Mouse (Mus musculus) ZHBTc4 (cell line): ENCODE data around the gene Rpl29.

ENCODE experiments used
- DNase-seq: peaks from one replicate; pipeline ENCODE4 v3.0.0-alpha.2; 2011; ENCODE audit warnings: low read depth, low spot score

The Rpl29 gene

GRCm38 (mm10) chr9:106454888-106455681 is 25.8 kb downstream of the Rpl29 start:
- peak; percentile 65 for DNase-seq

- DNase-seq = no peak
These were observed 27.3 kb downstream of the Rpl29 start for GRCm38 (mm10) chr9:106456325-106457162.

DNA sequence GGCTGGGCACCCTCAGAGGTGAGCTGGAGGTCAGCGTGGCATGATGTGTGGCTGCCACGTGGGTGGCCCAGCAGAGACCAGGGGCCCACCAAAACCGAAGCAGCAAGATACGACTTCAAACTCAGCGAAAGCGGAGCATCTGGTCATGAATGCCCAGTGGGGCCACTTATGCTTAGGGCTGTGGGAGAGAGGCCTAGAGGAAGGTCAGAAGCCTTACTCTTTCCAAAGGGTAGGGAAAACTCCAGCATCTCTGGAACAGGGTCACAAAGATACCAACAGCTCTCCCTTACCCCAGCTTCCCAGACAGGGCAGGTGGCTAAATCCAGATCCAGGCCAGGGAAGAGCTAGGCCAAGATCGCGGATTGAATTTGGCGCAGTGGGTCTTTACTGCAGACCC is 27.9 kb downstream of the Rpl29 start:
- no peak for DNase-seq

DNA sequence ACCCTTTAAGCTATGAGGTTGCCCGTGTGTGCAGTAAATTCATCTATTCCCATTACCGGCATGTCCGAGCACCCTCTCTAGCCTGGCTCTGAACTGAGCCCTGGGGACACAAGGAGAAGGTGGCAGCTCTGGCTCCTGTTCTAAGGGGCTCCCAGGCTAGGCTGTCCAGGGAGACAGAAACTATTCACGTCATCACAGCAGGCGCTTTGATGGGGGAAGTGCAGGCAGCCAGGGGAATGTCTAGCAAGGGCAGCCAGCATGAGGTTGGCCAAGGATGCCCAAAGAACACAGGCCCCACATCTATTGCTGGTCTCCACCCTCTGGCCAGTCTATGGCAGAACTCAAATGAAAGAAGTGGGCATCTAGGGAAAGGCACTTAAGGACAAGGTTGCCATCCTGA is 28.7 kb downstream of the Rpl29 start:
- DNase-seq = no peak

- no peak for DNase-seq
These were observed 30.7 kb downstream of the Rpl29 start for GRCm38 (mm10) chr9:106459946-106460345.

GRCm38 (mm10) chr9:106460401-106461025 is 31.3 kb downstream of the Rpl29 start:
- DNase-seq = no peak

- no peak for DNase-seq
These were observed 31.8 kb downstream of the Rpl29 start for GRCm38 (mm10) chr9:106461026-106461415.

DNA sequence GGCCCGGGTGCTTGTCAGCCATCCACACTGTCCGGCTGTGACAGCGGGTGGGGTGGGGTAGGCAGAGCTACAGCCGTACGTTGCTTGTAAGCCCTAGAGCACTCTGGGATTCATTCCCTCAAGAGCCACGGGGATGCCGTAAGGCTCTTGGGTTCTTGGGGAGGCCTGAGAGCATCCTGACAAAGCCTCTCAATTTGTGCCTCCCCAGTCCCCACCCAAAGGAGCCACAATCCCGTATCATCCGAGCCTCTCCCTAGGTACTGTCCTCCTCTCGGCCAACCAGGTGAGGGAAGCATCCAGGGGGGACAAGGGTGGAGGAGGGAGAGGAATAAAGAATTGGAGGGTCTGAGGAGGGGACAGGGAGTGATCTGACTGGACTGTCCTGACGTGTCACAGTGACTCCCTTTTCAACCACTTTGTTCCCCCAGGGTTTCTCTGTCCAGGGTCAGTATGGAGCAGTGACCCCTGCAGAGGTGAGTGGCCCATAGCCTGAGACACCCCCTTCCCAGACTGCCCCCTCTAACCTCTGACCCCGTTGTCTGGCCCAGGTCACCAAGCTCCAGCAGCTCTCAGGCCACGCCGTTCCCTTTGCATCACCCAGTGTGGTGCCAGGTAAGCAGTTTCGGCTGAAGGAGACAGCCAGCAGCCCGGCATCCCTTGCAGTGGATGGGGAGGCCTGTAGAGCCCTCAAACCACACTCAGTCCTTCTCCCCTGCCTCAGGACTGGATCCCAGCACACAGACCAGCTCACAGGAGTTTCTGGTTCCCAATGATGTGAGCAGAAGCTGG is 32.6 kb downstream of the Rpl29 start:
- no peak for DNase-seq

GRCm38 (mm10) chr9:106462430-106462800 is 33.2 kb downstream of the Rpl29 start:
- DNase-seq = no peak

- DNase-seq = no peak
These were observed 34.1 kb downstream of the Rpl29 start for GRCm38 (mm10) chr9:106463122-106464063.

DNA sequence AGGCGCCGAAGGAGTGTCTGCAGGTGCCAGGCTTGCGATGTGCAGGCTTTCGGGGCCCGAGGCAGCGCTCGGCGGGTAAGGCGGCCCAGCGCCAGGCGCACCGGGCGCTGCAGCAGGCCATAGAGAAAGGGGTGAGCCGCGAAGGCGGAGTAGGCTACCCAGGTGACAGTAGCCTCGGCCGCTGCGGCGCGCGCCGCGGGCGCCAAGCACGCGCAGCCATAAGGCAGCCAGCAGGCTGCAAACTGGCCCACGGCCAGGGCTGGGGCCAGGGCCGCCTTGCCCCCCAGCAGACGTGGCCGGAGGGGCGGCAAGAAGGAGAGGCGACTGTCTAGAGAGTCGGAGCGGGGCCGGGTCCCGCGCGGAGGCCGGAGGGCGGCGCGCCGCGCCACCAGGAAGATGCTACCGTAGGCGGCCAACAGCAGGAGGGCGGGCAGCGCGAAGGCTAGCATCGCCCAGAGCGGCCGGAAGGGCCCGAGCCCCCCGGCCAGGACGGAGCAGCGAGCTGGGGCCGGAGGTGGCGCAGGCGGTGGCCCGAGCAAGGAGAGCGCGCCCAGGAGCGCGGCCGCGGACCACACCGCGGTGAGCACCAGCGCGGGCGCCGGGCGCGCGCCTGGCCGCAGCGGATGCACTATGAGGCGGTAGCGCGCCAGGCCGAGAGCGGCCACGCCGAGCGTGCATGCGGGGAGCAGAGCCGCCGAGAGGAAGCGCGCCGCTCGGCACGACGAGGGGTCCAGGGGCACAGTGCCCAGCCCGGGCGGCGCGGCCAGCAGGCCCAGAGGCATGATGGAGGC is 35.7 kb downstream of the Rpl29 start:
- DNase-seq = peak; percentile 77

GRCm38 (mm10) chr9:106465571-106466200 is 36.4 kb downstream of the Rpl29 start, which contains the start of gene Gpr62:
Gene Gpr62, minus strand, starts transcription at chr9:106465938.
- DNase-seq = no peak

DNA sequence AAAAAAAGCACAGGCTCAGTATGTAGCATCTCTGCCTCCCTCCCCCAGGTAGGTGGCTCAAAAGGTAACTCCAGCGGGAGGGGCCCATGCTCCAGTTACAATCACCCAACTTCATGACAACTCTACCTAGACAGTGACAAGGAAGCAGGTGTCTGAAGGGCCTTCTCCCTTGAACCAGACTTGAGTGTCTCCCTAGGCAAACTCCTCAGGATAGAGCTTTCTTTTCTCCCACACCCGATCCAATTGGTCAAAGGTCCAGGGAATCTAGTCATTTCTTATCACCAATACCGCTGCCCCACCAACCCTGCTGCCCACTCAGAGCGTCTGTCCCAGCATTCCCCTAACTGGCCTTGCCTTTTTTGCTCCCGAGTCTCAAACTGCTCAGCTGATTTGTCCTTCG is 37.5 kb downstream of the Rpl29 start:
- DNase-seq = no peak

DNA sequence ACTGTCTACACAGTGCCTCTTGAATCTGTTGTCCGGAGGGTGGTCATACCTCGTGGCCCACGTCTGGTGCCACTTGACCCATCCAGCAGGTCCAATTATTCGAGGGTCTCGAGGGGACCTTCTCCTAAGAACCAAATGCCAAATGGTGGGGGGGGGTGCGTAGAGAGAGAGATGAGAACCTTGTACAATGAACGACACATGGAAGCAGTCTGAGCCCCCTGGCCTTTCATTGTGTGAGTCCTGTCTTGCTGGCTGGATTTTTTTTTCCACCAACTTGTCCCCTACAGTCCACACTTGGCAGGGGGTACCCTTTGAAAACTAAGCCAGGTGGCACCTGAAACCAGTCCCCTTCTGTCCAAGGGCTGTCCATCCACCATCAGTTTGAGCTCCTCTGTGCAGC is 38.5 kb downstream of the Rpl29 start:
- DNase-seq = no peak

- DNase-seq = no peak
These were observed 40.1 kb downstream of the Rpl29 start for GRCm38 (mm10) chr9:106469317-106469716.

GRCm38 (mm10) chr9:106469776-106470175 is 40.5 kb downstream of the Rpl29 start:
- DNase-seq = no peak

DNA sequence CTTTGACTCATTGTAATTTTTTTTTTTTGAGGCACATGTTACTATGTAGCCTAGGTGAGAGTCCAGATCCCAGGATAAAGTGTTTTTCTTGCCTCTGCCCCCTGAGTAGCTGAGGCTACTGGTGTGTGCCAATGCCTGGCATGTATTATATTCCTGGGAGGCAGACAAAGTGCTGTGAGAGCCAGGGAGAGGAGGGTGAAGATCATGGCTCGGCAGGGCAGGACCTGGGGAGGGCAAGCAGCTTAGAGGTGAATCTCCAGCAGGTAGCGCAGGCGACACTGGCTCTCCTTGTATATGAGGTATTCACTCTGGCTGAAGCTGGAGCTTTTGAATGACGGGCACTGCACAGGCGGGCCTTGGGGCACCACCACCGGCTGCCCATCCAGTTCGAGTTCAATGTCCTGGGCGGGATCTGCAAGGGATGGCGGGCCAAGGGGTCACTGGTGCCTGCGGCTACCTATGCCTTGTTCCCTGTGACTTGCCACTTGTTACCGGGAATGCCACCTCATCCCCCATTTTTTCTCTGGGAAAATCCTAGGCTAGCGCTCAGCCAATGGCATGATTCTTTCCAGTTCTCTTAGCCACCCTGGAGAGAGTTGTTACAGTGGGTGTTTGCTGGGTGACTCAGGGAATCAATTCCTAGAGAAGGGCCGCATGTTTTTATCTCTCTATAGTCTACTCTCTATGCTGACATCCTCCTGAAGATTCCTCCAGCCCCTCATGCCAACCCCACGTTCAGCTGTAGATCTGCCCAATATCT is 41.9 kb downstream of the Rpl29 start:
- DNase-seq = no peak

DNA sequence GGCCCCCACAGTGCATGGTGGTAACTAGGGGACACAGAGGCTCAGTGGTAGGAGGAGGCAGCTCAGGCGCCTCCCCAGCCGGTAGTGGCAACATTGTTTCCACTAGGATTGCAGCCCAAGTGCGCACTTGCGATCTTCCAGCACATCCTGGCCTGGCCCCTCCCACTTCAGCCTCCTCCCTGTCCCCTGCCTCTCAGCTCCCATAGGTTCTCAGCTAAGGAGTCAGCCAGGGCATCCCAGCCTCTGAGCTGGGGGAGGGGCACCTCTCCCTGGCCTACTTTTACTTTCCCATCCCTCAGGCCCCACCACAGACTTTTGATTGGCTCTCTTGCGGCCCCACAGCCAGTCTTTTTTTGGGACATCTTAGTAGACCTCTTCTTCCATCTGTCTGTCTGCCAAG is 42.6 kb downstream of the Rpl29 start:
- peak; percentile 93 for DNase-seq
